Mouse (Mus musculus): Measurements from ENCODE around the gene Zdhhc20. TPM values are rescaled to one million over a fixed set of nuclear protein-coding genes. Genes with fewer than 3 reads are reported as not detected.
"Not testable (repeated sequence)": the region's sequence is repeated elsewhere in the genome, so short reads cannot be mapped to it uniquely, and the experiment has no call there.

Zdhhc20 gene
- polyA plus RNA-seq, 1 experiment from 2014 or later, result 71.2 TPM

DNA sequence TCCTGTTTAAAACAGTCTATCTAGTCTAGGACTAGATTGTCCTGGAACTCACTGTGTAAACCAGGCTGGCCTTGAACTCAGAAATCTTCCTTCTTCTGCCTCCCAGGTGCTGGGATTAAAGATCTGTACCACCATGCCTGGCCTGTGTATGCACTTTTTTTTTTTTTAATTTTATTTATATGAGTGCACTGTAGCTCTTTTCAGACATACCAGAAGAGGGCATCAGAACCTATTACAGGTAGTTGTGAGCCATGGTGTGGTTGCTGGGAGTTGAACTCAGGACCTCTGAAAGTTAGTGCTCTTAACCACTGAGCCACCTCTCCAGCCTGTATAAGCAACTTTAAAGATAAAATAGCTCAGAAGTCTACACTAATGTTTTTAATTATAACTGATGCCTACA is 9.0 kb downstream of the Zdhhc20 start:
- Histone ChIP-seq H3K9ac (ENCODE audit: low read length) (no peak overlapping the region), H3K9me3 (replicated peaks; ENCODE audit: control insufficient read depth, low read length) (no peaks in the 10 kb centered on the region), H3K27ac (ENCODE audit: low read length) (no peak overlapping the region), H3K36me3 (ENCODE audit: control insufficient read depth, insufficient read depth, low read length) (no peaks in the 10 kb centered on the region), H3K27me3 (ENCODE audit: control insufficient read depth, insufficient read depth, low read length) (no peaks in the 10 kb centered on the region), H3K4me3 (replicated peaks; ENCODE audit: low read length) (no peak overlapping the region), H3K4me1 (ENCODE audit: control insufficient read depth, insufficient read depth, low read length) (peaks cover 22% of the 10 kb centered on the region), H3K4me2 (ENCODE audit: low read depth, low read length) (no peak overlapping the region)
- no peak for ATAC-seq (ENCODE audit: insufficient read depth, low FRiP score)

DNA sequence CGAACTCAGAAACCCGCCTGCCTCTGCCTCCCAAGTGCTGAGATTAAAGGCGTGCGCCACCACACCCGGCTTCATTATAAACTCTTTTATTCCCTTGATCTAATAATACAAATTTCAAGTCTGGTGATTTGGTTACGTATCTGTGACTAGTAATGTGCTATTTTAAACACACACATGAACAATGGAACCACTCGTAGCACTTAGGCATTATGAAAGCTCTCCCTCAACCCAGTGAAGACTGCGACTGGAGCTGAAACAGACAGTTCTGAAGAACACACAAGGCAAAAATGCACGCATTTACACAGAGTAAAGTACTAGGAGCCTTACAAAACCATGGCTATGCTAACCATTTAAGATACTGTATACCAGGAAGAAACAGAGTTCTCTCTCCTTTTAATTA is 12.2 kb downstream of the Zdhhc20 start:
- no peak overlapping the region for H3K9ac ChIP-seq (ENCODE audit: low read length)
- no peak overlapping the region for H3K27ac ChIP-seq (ENCODE audit: low read length)
- WGBS, result 90% methylated on average over 9 of the region's 9 CpGs
- H3K36me3 ChIP-seq (ENCODE audit: control insufficient read depth, insufficient read depth, low read length), result no peaks in the 10 kb centered on the region; the same call in 1 of the 2 replicates
- H3K4me2 ChIP-seq (ENCODE audit: low read depth, low read length), result no peak overlapping the region
- H3K4me3 ChIP-seq (replicated peaks; ENCODE audit: low read length), result no peak overlapping the region
- H3K4me1 ChIP-seq (ENCODE audit: control insufficient read depth, insufficient read depth, low read length), result peaks cover 13% of the 10 kb centered on the region
- no peaks in the 10 kb centered on the region for H3K27me3 ChIP-seq (ENCODE audit: control insufficient read depth, insufficient read depth, low read length)
- ATAC-seq (ENCODE audit: insufficient read depth, low FRiP score), result no peak
- H3K9me3 ChIP-seq (replicated peaks; ENCODE audit: control insufficient read depth, low read length), result no peaks in the 10 kb centered on the region

DNA sequence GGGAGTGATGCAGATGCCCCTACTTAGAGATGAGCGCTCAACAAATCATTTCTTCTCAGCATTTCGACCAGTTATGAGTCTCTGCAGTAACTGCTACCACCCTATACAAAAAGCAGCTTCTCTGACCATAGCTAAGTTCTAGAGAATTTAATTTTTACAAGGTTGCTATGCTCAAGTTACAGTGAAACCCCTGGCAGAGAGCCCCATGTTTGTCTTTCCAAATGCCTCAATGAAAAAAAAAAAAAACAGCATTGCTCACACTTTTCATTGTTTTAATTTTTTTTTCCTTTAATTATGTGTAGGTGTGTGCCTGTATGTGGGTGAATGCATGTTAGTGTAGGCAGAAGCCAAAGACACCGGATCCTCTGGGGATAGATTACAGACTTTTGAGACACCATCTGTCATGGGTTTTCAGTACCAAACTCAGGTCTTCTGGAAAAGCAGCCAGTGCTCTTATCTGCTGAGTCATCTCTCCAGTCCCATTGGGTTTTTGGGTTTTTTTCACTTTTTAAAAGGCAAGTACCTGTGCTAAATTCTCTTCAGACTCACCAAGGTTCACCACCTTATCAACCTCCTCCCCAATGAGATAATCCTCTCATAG is 23.3 kb downstream of the Zdhhc20 start:
- Histone ChIP-seq H3K27ac (ENCODE audit: low read length) (no peak overlapping the region), H3K4me2 (ENCODE audit: low read depth, low read length) (no peak overlapping the region), H3K9me3 (replicated peaks; ENCODE audit: control insufficient read depth, low read length) (no peaks in the 10 kb centered on the region), H3K27me3 (ENCODE audit: control insufficient read depth, insufficient read depth, low read length) (no peaks in the 10 kb centered on the region), H3K4me3 (replicated peaks; ENCODE audit: low read length) (no peak overlapping the region), H3K4me1 (ENCODE audit: control insufficient read depth, insufficient read depth, low read length) (no peaks in the 10 kb centered on the region), H3K9ac (ENCODE audit: low read length) (no peak overlapping the region), H3K36me3 (ENCODE audit: control insufficient read depth, insufficient read depth, low read length) (peaks cover 4% of the 10 kb centered on the region; the same call in 1 of the 2 replicates)
- ATAC-seq (ENCODE audit: insufficient read depth, low FRiP score), result no peak
- WGBS, result 93% methylated on average over 3 of the region's 3 CpGs

DNA sequence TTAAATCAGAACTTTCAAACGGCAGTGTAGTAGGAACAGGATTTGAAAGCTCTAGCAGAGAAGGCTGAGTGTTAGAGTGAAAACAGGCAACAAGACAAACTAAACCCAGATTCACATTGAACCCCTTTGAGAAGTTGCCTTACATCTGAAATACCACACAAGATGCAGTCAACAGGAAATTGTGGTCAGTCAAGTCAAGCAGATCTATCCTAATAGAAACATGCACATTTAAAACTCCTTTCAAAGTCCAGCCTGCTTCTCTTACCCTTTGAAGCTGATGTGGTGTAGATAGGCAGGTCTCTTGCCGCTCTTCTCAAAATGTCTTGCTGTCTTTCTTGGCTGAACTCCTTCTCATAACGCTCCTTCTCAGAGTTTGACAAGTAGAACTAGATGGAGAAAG is 24.8 kb downstream of the Zdhhc20 start:
- Histone ChIP-seq H3K9ac (ENCODE audit: low read length) (no peak overlapping the region), H3K27me3 (ENCODE audit: control insufficient read depth, insufficient read depth, low read length) (no peaks in the 10 kb centered on the region), H3K36me3 (ENCODE audit: control insufficient read depth, insufficient read depth, low read length) (peaks cover 8% of the 10 kb centered on the region; the same call in 1 of the 2 replicates), H3K9me3 (replicated peaks; ENCODE audit: control insufficient read depth, low read length) (no peaks in the 10 kb centered on the region), H3K4me3 (replicated peaks; ENCODE audit: low read length) (no peak overlapping the region), H3K4me1 (ENCODE audit: control insufficient read depth, insufficient read depth, low read length) (no peaks in the 10 kb centered on the region), H3K27ac (ENCODE audit: low read length) (no peak overlapping the region), H3K4me2 (ENCODE audit: low read depth, low read length) (no peak overlapping the region)
- ATAC-seq (ENCODE audit: insufficient read depth, low FRiP score), result no peak
- WGBS, result 92% methylated on average over 3 of the region's 3 CpGs

DNA sequence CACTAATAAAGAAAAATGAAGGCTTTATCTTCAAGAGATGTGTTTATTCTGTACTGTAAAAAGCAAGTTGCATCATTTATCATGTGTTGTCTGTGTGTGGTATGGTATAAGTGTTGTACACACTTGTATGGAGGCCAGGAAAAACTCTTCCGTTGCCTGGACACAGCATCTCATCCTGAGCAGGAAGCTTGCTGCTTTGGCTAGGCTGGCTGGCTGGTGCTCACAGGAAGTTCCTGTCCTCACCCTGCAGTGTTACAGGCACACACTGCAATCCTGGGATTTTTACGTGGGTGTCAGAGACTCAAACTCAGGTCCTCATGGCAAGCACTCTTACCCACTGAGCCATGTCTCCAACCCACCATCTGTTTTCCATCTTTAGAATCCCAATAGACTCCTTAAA is 26.9 kb downstream of the Zdhhc20 start:
- Histone ChIP-seq H3K27ac (ENCODE audit: low read length) (no peak overlapping the region), H3K4me1 (ENCODE audit: control insufficient read depth, insufficient read depth, low read length) (no peaks in the 10 kb centered on the region), H3K4me3 (replicated peaks; ENCODE audit: low read length) (no peak overlapping the region), H3K4me2 (ENCODE audit: low read depth, low read length) (no peak overlapping the region), H3K9me3 (replicated peaks; ENCODE audit: control insufficient read depth, low read length) (no peaks in the 10 kb centered on the region), H3K36me3 (ENCODE audit: control insufficient read depth, insufficient read depth, low read length) (peaks cover 8% of the 10 kb centered on the region; the same call in 1 of the 2 replicates), H3K9ac (ENCODE audit: low read length) (no peak overlapping the region), H3K27me3 (ENCODE audit: control insufficient read depth, insufficient read depth, low read length) (no peaks in the 10 kb centered on the region)
- WGBS, result 69% methylated on average over 2 of the region's 2 CpGs
- no peak for ATAC-seq (ENCODE audit: insufficient read depth, low FRiP score)

- Histone ChIP-seq H3K9me3 (replicated peaks; ENCODE audit: control insufficient read depth, low read length) (no peaks in the 10 kb centered on the region), H3K27ac (ENCODE audit: low read length) (no peak overlapping the region)
- no peak for ATAC-seq (ENCODE audit: insufficient read depth, low FRiP score)
Observed at GRCm38 (mm10) chr14:57861987-57862412, 28.1 kb downstream of the Zdhhc20 start.

DNA sequence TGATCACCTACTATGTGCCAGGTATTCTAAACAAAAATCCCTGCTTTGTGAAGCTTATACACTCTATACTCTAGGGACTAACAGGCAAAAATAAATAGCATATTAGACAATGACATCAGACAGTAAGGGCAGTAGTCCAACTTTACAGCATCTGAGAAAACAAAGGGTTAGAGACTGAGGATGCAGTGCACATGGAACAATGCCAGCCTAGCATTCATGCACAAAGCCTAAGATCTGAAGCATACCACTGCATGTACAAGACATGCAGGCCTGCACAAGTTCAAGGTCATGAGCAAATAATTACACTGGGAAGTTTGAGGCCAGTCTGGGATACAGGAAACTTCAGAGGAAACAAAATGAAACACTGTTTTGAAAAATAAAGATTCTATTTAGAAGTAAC is 30.6 kb downstream of the Zdhhc20 start:
- H3K9ac ChIP-seq (ENCODE audit: low read length), result no peak overlapping the region
- H3K27ac ChIP-seq (ENCODE audit: low read length), result no peak overlapping the region
- no peak overlapping the region for H3K4me2 ChIP-seq (ENCODE audit: low read depth, low read length)
- no peak overlapping the region for H3K4me3 ChIP-seq (replicated peaks; ENCODE audit: low read length)
- H3K9me3 ChIP-seq (replicated peaks; ENCODE audit: control insufficient read depth, low read length), result no peaks in the 10 kb centered on the region
- no peaks in the 10 kb centered on the region for H3K27me3 ChIP-seq (ENCODE audit: control insufficient read depth, insufficient read depth, low read length)
- no peaks in the 10 kb centered on the region for H3K4me1 ChIP-seq (ENCODE audit: control insufficient read depth, insufficient read depth, low read length)
- H3K36me3 ChIP-seq (ENCODE audit: control insufficient read depth, insufficient read depth, low read length), result peaks cover 12% of the 10 kb centered on the region; the same call in 1 of the 2 replicates
- no peak for ATAC-seq (ENCODE audit: insufficient read depth, low FRiP score)

More at GRCm38 (mm10) chr14:57861987-57862412, 28.1 kb downstream of the Zdhhc20 start:
- H3K27me3 ChIP-seq (ENCODE audit: control insufficient read depth, insufficient read depth, low read length), result no peaks in the 10 kb centered on the region
- no peak overlapping the region for H3K4me3 ChIP-seq (replicated peaks; ENCODE audit: low read length)
- no peak overlapping the region for H3K4me2 ChIP-seq (ENCODE audit: low read depth, low read length)
- no peaks in the 10 kb centered on the region for H3K4me1 ChIP-seq (ENCODE audit: control insufficient read depth, insufficient read depth, low read length)
- WGBS, result 78% methylated on average over 4 of the region's 4 CpGs
- H3K36me3 ChIP-seq (ENCODE audit: control insufficient read depth, insufficient read depth, low read length), result peaks cover 12% of the 10 kb centered on the region; the same call in 1 of the 2 replicates
- no peak overlapping the region for H3K9ac ChIP-seq (ENCODE audit: low read length)

GRCm38 (mm10) chr14:57858601-57859000 is 31.5 kb downstream of the Zdhhc20 start:
- WGBS, result 92% methylated on average over 2 of the region's 2 CpGs
- peaks cover 12% of the 10 kb centered on the region; the same call in 1 of the 2 replicates for H3K36me3 ChIP-seq (ENCODE audit: control insufficient read depth, insufficient read depth, low read length)
- no peaks in the 10 kb centered on the region for H3K4me1 ChIP-seq (ENCODE audit: control insufficient read depth, insufficient read depth, low read length)
- no peak overlapping the region for H3K4me3 ChIP-seq (replicated peaks; ENCODE audit: low read length)
- no peak overlapping the region for H3K27ac ChIP-seq (ENCODE audit: low read length)
- no peak for ATAC-seq (ENCODE audit: insufficient read depth, low FRiP score)
- H3K27me3 ChIP-seq (ENCODE audit: control insufficient read depth, insufficient read depth, low read length), result no peaks in the 10 kb centered on the region
- H3K4me2 ChIP-seq (ENCODE audit: low read depth, low read length), result no peak overlapping the region
- H3K9ac ChIP-seq (ENCODE audit: low read length), result no peak overlapping the region
- H3K9me3 ChIP-seq (replicated peaks; ENCODE audit: control insufficient read depth, low read length), result no peaks in the 10 kb centered on the region

- not testable (repeated sequence) for H3K4me3 ChIP-seq (replicated peaks; ENCODE audit: low read length); H3K4me1 ChIP-seq (ENCODE audit: control insufficient read depth, insufficient read depth, low read length); H3K27me3 ChIP-seq (ENCODE audit: control insufficient read depth, insufficient read depth, low read length); H3K9me3 ChIP-seq (replicated peaks; ENCODE audit: control insufficient read depth, low read length); H3K4me2 ChIP-seq (ENCODE audit: low read depth, low read length); H3K27ac ChIP-seq (ENCODE audit: low read length); ATAC-seq (ENCODE audit: insufficient read depth, low FRiP score); H3K9ac ChIP-seq (ENCODE audit: low read length)
- peaks cover 12% of the 10 kb centered on the region; the same call in 1 of the 2 replicates for H3K36me3 ChIP-seq (ENCODE audit: control insufficient read depth, insufficient read depth, low read length)
Observed at GRCm38 (mm10) chr14:57856037-57856436, 34.0 kb downstream of the Zdhhc20 start.

Data from stomach, embryonic 16.5 days (tissue).